Mouse (Mus musculus) activated CD4-positive, CD25-positive, alpha-beta regulatory T cell, adult 4 months (primary cell): ENCODE data around the gene Pld4. TPM values are rescaled to one million over a fixed set of nuclear protein-coding genes. Genes with fewer than 3 reads are reported as not detected.
"Not testable (repeated sequence)": the region's sequence is repeated elsewhere in the genome, so short reads cannot be mapped to it uniquely, and the experiment has no call there.

Experiments used
- ATAC-seq: one replicate; pipeline ENCODE4 v1.8.0; 2017
- polyA plus RNA-seq, 2 experiments: library from polyadenylated mRNA; unstranded; fragments of 100-300 nt; shearing (Covaris generic); gene quantifications; one replicate each; pipeline ENCODE4 v1.2.1; 2017

The Pld4 gene
- polyA plus RNA-seq, 2 experiments from 2014 or later: 0.50 to 4.7 TPM

- ATAC-seq: no peak
Measured at GRCm38 (mm10) chr12:112804046-112804445, 43.6 kb downstream of the Pld4 start.

- ATAC-seq: no peak
Measured at GRCm38 (mm10) chr12:112806044-112806443, 45.6 kb downstream of the Pld4 start.

GRCm38 (mm10) chr12:112807796-112808195 is 47.3 kb downstream of the Pld4 start:
- no peak for ATAC-seq

- no peak for ATAC-seq
Measured at GRCm38 (mm10) chr12:112808212-112808586, 47.7 kb downstream of the Pld4 start.

- ATAC-seq: peak; percentile 99
Measured at GRCm38 (mm10) chr12:112808587-112809364, 48.3 kb downstream of the Pld4 start, which contains the start of gene Clba1. Gene Clba1, plus strand, starts transcription at chr12:112808937.

GRCm38 (mm10) chr12:112809641-112810040 is 49.2 kb downstream of the Pld4 start:
- ATAC-seq: no peak

GRCm38 (mm10) chr12:112810092-112810885 is 49.8 kb downstream of the Pld4 start:
- no peak for ATAC-seq

- ATAC-seq: no peak
Measured at GRCm38 (mm10) chr12:112813370-112813769, 52.9 kb downstream of the Pld4 start.

- no peak for ATAC-seq
Measured at GRCm38 (mm10) chr12:112814682-112815470, 54.4 kb downstream of the Pld4 start.

GRCm38 (mm10) chr12:112816294-112816693 is 55.8 kb downstream of the Pld4 start:
- ATAC-seq: peak; percentile 71

- ATAC-seq: not testable (repeated sequence)
Measured at GRCm38 (mm10) chr12:112816866-112817265, 56.4 kb downstream of the Pld4 start.

Other genes with a start within 250 kb of the Pld4 start
- not detected for gene Tmem179, start 243.9 kb upstream of the Pld4 start, polyA plus RNA-seq
- 10 to 100 TPM in 1 of 2 experiments, 1 to 10 TPM in 1; 9.9 to 11.0 TPM for gene Inf2, start 171.9 kb upstream of the Pld4 start, polyA plus RNA-seq
- 1 to 10 TPM in 1 of 2 experiments, under 1 TPM in 1; 0.86 to 1.3 TPM for gene Adssl1, start 140.6 kb upstream of the Pld4 start, polyA plus RNA-seq
- 10 to 100 TPM; 38.7 to 44.6 TPM for gene Siva1, start 116.0 kb upstream of the Pld4 start, polyA plus RNA-seq
- gene Akt1, start 85.8 kb upstream of the Pld4 start, polyA plus RNA-seq: 10 to 100 TPM; 17.3 to 23.5 TPM
- 1 to 10 TPM; 2.2 to 2.6 TPM for gene Zbtb42, start 81.8 kb upstream of the Pld4 start, polyA plus RNA-seq
- gene Cep170b, start 40.2 kb upstream of the Pld4 start, polyA plus RNA-seq: 1 to 10 TPM; 2.3 to 2.5 TPM
- gene Ahnak2, start 42.0 kb downstream of the Pld4 start, polyA plus RNA-seq: not detected
- gene Clba1, start 48.3 kb downstream of the Pld4 start, polyA plus RNA-seq: under 1 TPM in 1 of 2 experiments, not detected in 1; 0.24 TPM
- 10 to 100 TPM; 63.6 to 87.5 TPM for gene Cdca4, start 68.8 kb downstream of the Pld4 start, polyA plus RNA-seq
- gene Gpr132, start 107.6 kb downstream of the Pld4 start, polyA plus RNA-seq: 10 to 100 TPM; 65.9 to 77.3 TPM
- gene Jag2, start 169.1 kb downstream of the Pld4 start, polyA plus RNA-seq: under 1 TPM in 1 of 2 experiments, not detected in 1; 0.74 TPM
- 10 to 100 TPM; 39.0 to 46.2 TPM for gene Nudt14, start 181.5 kb downstream of the Pld4 start, polyA plus RNA-seq
- 1 to 10 TPM; 8.3 to 8.9 TPM for gene Btbd6, start 215.8 kb downstream of the Pld4 start, polyA plus RNA-seq
- gene Brf1, start 240.0 kb downstream of the Pld4 start, polyA plus RNA-seq: 10 to 100 TPM; 24.7 to 25.0 TPM